Mouse (Mus musculus) liver, postnatal 0 days (tissue): ENCODE measurements around the gene Atp7b. TPM values are rescaled to one million over a fixed set of nuclear protein-coding genes. Genes with fewer than 3 reads are reported as not detected.

Source experiments
- ATAC-seq: fragments of 200-750 bp; cut with Nextera tagmentation; 2 replicates; pipeline ENCODE4 v1.8.0; 2017; ENCODE audit warnings: mild to moderate bottlenecking, moderate library complexity
- DNase-seq: peaks from one replicate; pipeline ENCODE4 v3.0.0-alpha.2; 2016
- H3K27ac ChIP-seq: fragments of 300-500 bp; sonication (generic); 2 replicates; pipeline ENCODE4 v1.5.1; 2014; ENCODE audit warnings: antibody characterized with exemption, moderate library complexity, mild to moderate bottlenecking, low read depth
- H3K27me3 ChIP-seq: fragments of 300-500 bp; sonication (generic); 2 replicates; pipeline ENCODE4 v1.6.1; 2014; ENCODE audit warnings: low read length, control low read depth, mixed read lengths; ENCODE audit not compliant: insufficient read depth
- H3K36me3 ChIP-seq: fragments of 300-500 bp; sonication (generic); replicated peaks from 2 replicates; pipeline ENCODE4 v1.6.1; 2014; ENCODE audit warnings: mild to moderate bottlenecking, control low read depth, low read length, moderate library complexity, mixed read lengths; ENCODE audit not compliant: insufficient read depth
- H3K4me1 ChIP-seq: fragments of 300-500 bp; sonication (generic); 2 replicates; pipeline ENCODE4 v1.6.1; 2014; ENCODE audit warnings: antibody characterized with exemption, mild to moderate bottlenecking, control low read depth; ENCODE audit not compliant: insufficient read depth
- H3K4me2 ChIP-seq: fragments of 300-500 bp; sonication (generic); 2 replicates; pipeline ENCODE4 v1.6.1; 2014; ENCODE audit warnings: low read depth, mild to moderate bottlenecking, low read length, moderate library complexity, mixed read lengths
- H3K4me3 ChIP-seq: fragments of 300-500 bp; sonication (generic); 2 replicates; pipeline ENCODE4 v1.5.1; 2014; ENCODE audit warnings: low read depth, low read length
- H3K9ac ChIP-seq: fragments of 300-500 bp; sonication (generic); replicated peaks from 2 replicates; pipeline ENCODE4 v1.6.1; 2014; ENCODE audit warnings: mild to moderate bottlenecking, moderate library complexity
- H3K9me3 ChIP-seq: fragments of 300-500 bp; sonication (generic); 2 replicates; pipeline ENCODE4 v1.6.1; 2016; ENCODE audit warnings: mild to moderate bottlenecking, control low read depth, low read length, mixed read lengths
- CTCF ChIP-seq: sonication (generic); IDR thresholded peaks from 2 replicates; pipeline ENCODE4 v1.5.1; 2016; ENCODE audit warnings: antibody characterized with exemption, low read depth
- EP300 ChIP-seq: IDR thresholded peaks from 2 replicates; pipeline ENCODE4 v1.6.1; 2016; ENCODE audit warnings: antibody characterized with exemption, low read depth, mild to moderate bottlenecking
- WGBS: fragments of 180-500 bp; shearing (Covaris S2); extraction: QIAGEN DNeasy Blood & Tissue Kit; methylation state at CpG from one replicate; pipeline ENCODE4 v1.1.7; 2014; ENCODE audit not compliant: insufficient replicate concordance; 5-methylcytosine and 5-hydroxymethylcytosine counted together
- polyA plus RNA-seq: library from polyadenylated mRNA; unstranded; fragments of >200 nt; fragmentation: Nextera tagmentation; extraction: Ambion mirVana; gene quantifications from 2 replicates; pipeline ENCODE4 v1.2.1, GENCODE M21; 2015

Atp7b gene
- polyA plus RNA-seq, 1 experiment from 2014 or later, result 5.7 TPM

DNA sequence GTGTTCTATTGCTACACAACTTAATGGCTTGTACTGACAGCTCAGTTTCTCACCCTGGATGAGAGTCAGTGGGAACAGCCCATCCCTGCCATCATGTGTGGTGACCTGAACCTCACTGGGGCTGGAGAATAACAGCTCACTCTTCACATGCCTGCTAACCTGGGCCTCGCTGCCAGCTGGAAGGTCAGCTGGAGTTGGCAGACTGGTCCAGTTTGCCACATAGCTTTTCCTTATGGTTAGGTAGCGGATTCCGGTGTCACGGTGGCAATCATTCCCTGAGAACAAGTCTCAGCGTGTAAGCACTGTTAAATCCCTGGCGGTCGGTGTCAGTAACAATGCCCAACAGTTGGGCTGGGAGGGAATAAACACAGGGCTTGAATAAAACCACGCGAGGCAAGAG is 24.0 kb downstream of the Atp7b start:
- H3K9me3 ChIP-seq, result no peaks in the 10 kb centered on the region
- no peaks in the 10 kb centered on the region for H3K36me3 ChIP-seq
- DNase-seq (no peak), ATAC-seq (no peak)
- H3K4me1 ChIP-seq, result peaks cover 7% of the 10 kb centered on the region; the same call in 1 of the 2 replicates
- peak overlapping the region; percentile 22; the same call in 1 of the 2 replicates for H3K27ac ChIP-seq
- TF ChIP-seq CTCF (no peak), EP300 (no peak)
- H3K9ac ChIP-seq, result no peak overlapping the region
- no peak overlapping the region for H3K4me3 ChIP-seq
- no peaks in the 10 kb centered on the region for H3K27me3 ChIP-seq
- WGBS, result 91% methylated on average over 9 of the region's 9 CpGs
- no peak overlapping the region for H3K4me2 ChIP-seq

DNA sequence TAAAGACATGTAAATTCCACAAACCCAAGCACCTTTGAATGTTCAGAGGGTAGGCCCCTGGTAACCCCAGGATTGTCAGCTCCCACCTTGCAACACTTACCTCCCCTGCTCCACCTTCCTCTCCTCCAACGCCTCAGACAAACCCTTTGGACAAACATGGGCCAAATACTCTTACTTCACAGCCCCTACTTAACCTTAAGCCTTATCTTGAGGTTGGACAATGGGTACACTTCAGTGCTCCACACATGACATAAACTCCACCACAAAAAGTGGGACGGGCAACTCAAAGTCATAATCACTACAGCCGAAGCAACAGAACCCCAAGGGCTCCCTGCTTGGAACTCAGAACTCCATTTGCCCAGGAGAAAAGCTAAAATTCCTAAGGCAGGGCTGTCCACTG is 29.1 kb downstream of the Atp7b start:
- H3K9me3 ChIP-seq, result no peaks in the 10 kb centered on the region
- no peak for DNase-seq
- no peaks in the 10 kb centered on the region for H3K27me3 ChIP-seq
- H3K36me3 ChIP-seq, result peaks cover 2% of the 10 kb centered on the region; the same call in 1 of the 2 replicates
- no peak overlapping the region for H3K9ac ChIP-seq
- no peak overlapping the region for H3K27ac ChIP-seq
- TF ChIP-seq EP300 (no peak), CTCF (no peak)
- H3K4me3 ChIP-seq, result no peak overlapping the region
- H3K4me1 ChIP-seq, result no peaks in the 10 kb centered on the region; the same call in 1 of the 2 replicates
- ATAC-seq, result no peak
- no peak overlapping the region for H3K4me2 ChIP-seq
- 84% methylated on average over 3 of the region's 3 CpGs for WGBS

- peaks cover 2% of the 10 kb centered on the region; the same call in 1 of the 2 replicates for H3K36me3 ChIP-seq
These were observed 31.1 kb downstream of the Atp7b start for GRCm38 (mm10) chr8:22028973-22029372.

DNA sequence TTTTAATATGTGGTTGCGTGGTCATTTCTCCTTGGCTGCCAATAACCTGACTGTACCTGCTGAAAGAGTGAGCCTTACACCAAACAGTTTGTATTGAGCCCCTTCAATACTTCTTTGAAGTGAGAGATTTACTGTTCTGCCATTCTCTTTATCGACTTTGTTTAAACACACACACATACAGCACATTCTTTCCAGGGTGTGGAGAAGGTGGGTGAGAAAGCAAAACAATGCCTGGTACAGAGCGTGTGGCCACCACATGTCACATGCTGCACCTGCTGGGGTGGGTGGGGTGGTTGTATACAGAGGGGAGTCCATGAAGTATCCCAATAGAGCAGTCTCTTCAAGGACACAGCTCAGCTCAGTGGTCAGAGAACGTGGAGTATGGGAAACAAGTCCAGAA is 34.9 kb downstream of the Atp7b start:
- no peaks in the 10 kb centered on the region; the same call in 1 of the 2 replicates for H3K4me1 ChIP-seq
- no peak overlapping the region for H3K4me2 ChIP-seq
- no peak overlapping the region for H3K9ac ChIP-seq
- TF ChIP-seq CTCF (no peak), EP300 (no peak)
- no peak overlapping the region for H3K4me3 ChIP-seq
- DNase-seq (no peak), ATAC-seq (no peak)
- H3K9me3 ChIP-seq, result no peaks in the 10 kb centered on the region
- H3K36me3 ChIP-seq, result peaks cover 2% of the 10 kb centered on the region
- WGBS, result 57% methylated on average over 4 of the region's 4 CpGs
- no peaks in the 10 kb centered on the region for H3K27me3 ChIP-seq
- H3K27ac ChIP-seq, result no peak overlapping the region

More at GRCm38 (mm10) chr8:22028973-22029372, 31.1 kb downstream of the Atp7b start:
- ATAC-seq, result peak; percentile 45; the same call in 1 of the 2 replicates
- H3K27me3 ChIP-seq, result no peaks in the 10 kb centered on the region
- no peaks in the 10 kb centered on the region for H3K9me3 ChIP-seq
- peak; percentile 29 for DNase-seq
- H3K9ac ChIP-seq, result no peak overlapping the region
- TF ChIP-seq CTCF (peak; percentile 52), EP300 (no peak)
- WGBS, result 78% methylated on average over 3 of the region's 3 CpGs
- no peaks in the 10 kb centered on the region; the same call in 1 of the 2 replicates for H3K4me1 ChIP-seq
- no peak overlapping the region for H3K4me2 ChIP-seq
- H3K4me3 ChIP-seq, result no peak overlapping the region
- no peak overlapping the region for H3K27ac ChIP-seq

- H3K4me3 ChIP-seq, result no peak overlapping the region
- H3K4me1 ChIP-seq, result no peaks in the 10 kb centered on the region; the same call in 1 of the 2 replicates
- H3K27me3 ChIP-seq, result no peaks in the 10 kb centered on the region
- no peaks in the 10 kb centered on the region for H3K9me3 ChIP-seq
- no peak overlapping the region for H3K4me2 ChIP-seq
- ATAC-seq (no peak), DNase-seq (no peak)
- H3K9ac ChIP-seq, result no peak overlapping the region
- TF ChIP-seq EP300 (no peak), CTCF (peak; percentile 21; the same call in 1 of the 2 replicates)
- H3K27ac ChIP-seq, result no peak overlapping the region
- WGBS, result 51% methylated on average over 7 of the region's 7 CpGs
- peaks cover 3% of the 10 kb centered on the region; the same call in 1 of the 2 replicates for H3K36me3 ChIP-seq
These were observed 37.9 kb downstream of the Atp7b start for GRCm38 (mm10) chr8:22022244-22022643.

- no peak overlapping the region for H3K4me3 ChIP-seq
- 59% methylated on average over 5 of the region's 5 CpGs for WGBS
- no peak for ATAC-seq
These were observed 40.6 kb downstream of the Atp7b start for GRCm38 (mm10) chr8:22019498-22019897.

More at GRCm38 (mm10) chr8:22019498-22019897, 40.6 kb downstream of the Atp7b start:
- Histone ChIP-seq H3K27me3 (no peaks in the 10 kb centered on the region), H3K27ac (0 out of 2 replicates have a peak overlapping the region, but pooled peaks have one; percentile 7), H3K4me1 (no peaks in the 10 kb centered on the region), H3K9ac (no peak overlapping the region), H3K9me3 (no peaks in the 10 kb centered on the region), H3K36me3 (peaks cover 8% of the 10 kb centered on the region), H3K4me2 (no peak overlapping the region)
- no peak for TF ChIP-seq CTCF
- no peak for DNase-seq
